Mouse (Mus musculus) midbrain, postnatal 0 days (tissue): ENCODE data around the gene Tmtc2. TPM values are rescaled to one million over a fixed set of nuclear protein-coding genes. Genes with fewer than 3 reads are reported as not detected.
A peak's percentile ranks its signal among the peaks of the same experiment; 100 is the strongest.

Experiments used
- ATAC-seq: fragments of 200-750 bp; cut with Nextera tagmentation; 2 replicates; pipeline ENCODE4 v1.8.0; 2017; ENCODE audit warnings: moderate number of reproducible peaks, mild to moderate bottlenecking, moderate TSS enrichment, moderate library complexity; ENCODE audit not compliant: low FRiP score
- DNase-seq: peaks from one replicate; pipeline ENCODE4 v3.0.0-alpha.2; 2015; ENCODE audit warnings: low spot score
- H3K27ac ChIP-seq: fragments of 300-500 bp; sonication (generic); 2 replicates; pipeline ENCODE4 v1.5.1; 2014; ENCODE audit warnings: low read depth, mild to moderate bottlenecking, low read length, mixed read lengths
- H3K27me3 ChIP-seq: fragments of 300-500 bp; sonication (generic); 2 replicates; pipeline ENCODE4 v1.6.1; 2014; ENCODE audit warnings: low read length, control low read depth, mixed read lengths; ENCODE audit not compliant: insufficient read depth
- H3K36me3 ChIP-seq: fragments of 300-500 bp; sonication (generic); 2 replicates; pipeline ENCODE4 v1.6.1; 2014; ENCODE audit warnings: low read length, control low read depth, mixed read lengths; ENCODE audit not compliant: insufficient read depth
- H3K4me1 ChIP-seq: fragments of 300-500 bp; sonication (generic); 2 replicates; pipeline ENCODE4 v1.6.1; 2014; ENCODE audit warnings: mild to moderate bottlenecking, control low read depth, antibody characterized with exemption, low read length, mixed read lengths; ENCODE audit not compliant: insufficient read depth
- H3K4me2 ChIP-seq: fragments of 300-500 bp; sonication (generic); 2 replicates; pipeline ENCODE4 v1.6.1; 2014; ENCODE audit warnings: low read depth, mild to moderate bottlenecking, low read length, mixed read lengths; ENCODE audit not compliant: poor library complexity, severe bottlenecking
- H3K4me3 ChIP-seq: fragments of 300-500 bp; sonication (generic); 2 replicates; pipeline ENCODE4 v1.5.1; 2014; ENCODE audit warnings: low read depth, mild to moderate bottlenecking, low read length, moderate library complexity
- H3K9ac ChIP-seq: fragments of 300-500 bp; sonication (generic); replicated peaks from 2 replicates; pipeline ENCODE4 v1.6.1; 2014; ENCODE audit warnings: mild to moderate bottlenecking, low read length, moderate library complexity, mixed read lengths; ENCODE audit not compliant: poor library complexity, severe bottlenecking
- H3K9me3 ChIP-seq: fragments of 300-500 bp; sonication (generic); 2 replicates; pipeline ENCODE4 v1.6.1; 2016; ENCODE audit warnings: low read length, control low read depth
- CTCF ChIP-seq: IDR thresholded peaks from 2 replicates; pipeline ENCODE4 v1.5.1; 2016; ENCODE audit warnings: antibody characterized with exemption, mild to moderate bottlenecking
- WGBS: fragments of 180-500 bp; shearing (Covaris S2); extraction: QIAGEN DNeasy Blood & Tissue Kit; methylation state at CpG from one replicate; pipeline ENCODE4 v1.1.7; 2014; 5-methylcytosine and 5-hydroxymethylcytosine counted together
- polyA plus RNA-seq: library from polyadenylated mRNA; unstranded; fragments of >200 nt; fragmentation: Nextera tagmentation; extraction: Ambion mirVana; gene quantifications from 2 replicates; pipeline ENCODE4 v1.2.1, GENCODE M21; 2015
- total RNA-seq: library from RNA; depleted of rRNA; stranded (reverse); fragments of >200 nt; gene quantifications from 2 replicates; pipeline ENCODE4 v1.2.3, GENCODE M21; 2014

The Tmtc2 gene
- total and polyA plus RNA-seq, 2 experiments from 2014 or later = 5.3 to 12.9 TPM

GRCm38 (mm10) chr10:105572301-105572700, 1.9 kb downstream of the Tmtc2 start:
- Histone ChIP-seq H3K4me2 (peak overlapping the region; percentile 81), H3K27ac (no peak overlapping the region), H3K9me3 (no peaks in the 10 kb centered on the region), H3K36me3 (no peaks in the 10 kb centered on the region), H3K4me3 (peak overlapping the region; percentile 86), H3K27me3 (no peaks in the 10 kb centered on the region), H3K4me1 (0 out of 2 replicates have a peak, but pooled peaks cover 4% of the 10 kb centered on the region), H3K9ac (no peak overlapping the region)
- WGBS = 21% methylated on average over 7 of the region's 7 CpGs
- ATAC-seq = no peak
- TF ChIP-seq CTCF = no peak
- no peak for DNase-seq

- H3K9me3 ChIP-seq = no peaks in the 10 kb centered on the region
- 66% methylated on average over 4 of the region's 4 CpGs for WGBS
- DNase-seq (no peak), ATAC-seq (no peak)
- H3K9ac ChIP-seq = no peak overlapping the region
- H3K27ac ChIP-seq = no peak overlapping the region
- no peak for TF ChIP-seq CTCF
- no peaks in the 10 kb centered on the region for H3K36me3 ChIP-seq
- peak overlapping the region; percentile 81 for H3K4me2 ChIP-seq
- H3K4me1 ChIP-seq = 0 out of 2 replicates have a peak, but pooled peaks cover 4% of the 10 kb centered on the region
- peak overlapping the region; percentile 86 for H3K4me3 ChIP-seq
- H3K27me3 ChIP-seq = no peaks in the 10 kb centered on the region
Measured at GRCm38 (mm10) chr10:105571831-105572230, 2.4 kb downstream of the Tmtc2 start.

GRCm38 (mm10) chr10:105571019-105571418, 3.2 kb downstream of the Tmtc2 start:
- H3K4me2 ChIP-seq = peak overlapping the region; percentile 81
- H3K9me3 ChIP-seq = no peaks in the 10 kb centered on the region
- no peak for TF ChIP-seq CTCF
- H3K4me1 ChIP-seq = 0 out of 2 replicates have a peak, but pooled peaks cover 4% of the 10 kb centered on the region
- WGBS = 77% methylated on average over 8 of the region's 8 CpGs
- DNase-seq = no peak
- no peaks in the 10 kb centered on the region for H3K36me3 ChIP-seq
- H3K27ac ChIP-seq = no peak overlapping the region
- H3K27me3 ChIP-seq = no peaks in the 10 kb centered on the region
- peak overlapping the region; percentile 86; the same call in 1 of the 2 replicates for H3K4me3 ChIP-seq
- H3K9ac ChIP-seq = no peak overlapping the region
- no peak for ATAC-seq

GRCm38 (mm10) chr10:105569573-105569972, 4.7 kb downstream of the Tmtc2 start:
- H3K27ac ChIP-seq = no peak overlapping the region
- 0 out of 2 replicates have a peak, but pooled peaks cover 4% of the 10 kb centered on the region for H3K4me1 ChIP-seq
- H3K4me3 ChIP-seq = no peak overlapping the region
- DNase-seq (no peak), ATAC-seq (no peak)
- H3K4me2 ChIP-seq = no peak overlapping the region
- H3K9ac ChIP-seq = no peak overlapping the region
- no peak for TF ChIP-seq CTCF
- WGBS = 94% methylated on average over 4 of the region's 4 CpGs
- no peaks in the 10 kb centered on the region for H3K9me3 ChIP-seq
- H3K27me3 ChIP-seq = no peaks in the 10 kb centered on the region
- H3K36me3 ChIP-seq = no peaks in the 10 kb centered on the region

GRCm38 (mm10) chr10:105567825-105568531, 6.3 kb downstream of the Tmtc2 start:
- TF ChIP-seq CTCF = no peak
- peaks cover 4% of the 10 kb centered on the region; the same call in 1 of the 2 replicates for H3K4me1 ChIP-seq
- no peaks in the 10 kb centered on the region for H3K9me3 ChIP-seq
- H3K27ac ChIP-seq = no peak overlapping the region
- no peak overlapping the region for H3K4me3 ChIP-seq
- no peak overlapping the region for H3K9ac ChIP-seq
- no peaks in the 10 kb centered on the region for H3K27me3 ChIP-seq
- WGBS = 83% methylated on average over 8 of the region's 8 CpGs
- H3K36me3 ChIP-seq = no peaks in the 10 kb centered on the region
- peak; percentile 55 for DNase-seq
- ATAC-seq = no peak
- no peak overlapping the region for H3K4me2 ChIP-seq

GRCm38 (mm10) chr10:105561548-105561947, 12.7 kb downstream of the Tmtc2 start:
- WGBS = 88% methylated on average over 4 of the region's 4 CpGs
- Histone ChIP-seq H3K9me3 (no peaks in the 10 kb centered on the region), H3K4me3 (no peak overlapping the region), H3K36me3 (no peaks in the 10 kb centered on the region), H3K4me1 (no peaks in the 10 kb centered on the region; the same call in 1 of the 2 replicates), H3K27ac (no peak overlapping the region), H3K9ac (no peak overlapping the region), H3K4me2 (no peak overlapping the region), H3K27me3 (no peaks in the 10 kb centered on the region)
- DNase-seq = no peak
- ATAC-seq = no peak
- no peak for TF ChIP-seq CTCF
